7 mouse cellular contexts compared by ENCODE assay signal in the genomic region with DNA sequence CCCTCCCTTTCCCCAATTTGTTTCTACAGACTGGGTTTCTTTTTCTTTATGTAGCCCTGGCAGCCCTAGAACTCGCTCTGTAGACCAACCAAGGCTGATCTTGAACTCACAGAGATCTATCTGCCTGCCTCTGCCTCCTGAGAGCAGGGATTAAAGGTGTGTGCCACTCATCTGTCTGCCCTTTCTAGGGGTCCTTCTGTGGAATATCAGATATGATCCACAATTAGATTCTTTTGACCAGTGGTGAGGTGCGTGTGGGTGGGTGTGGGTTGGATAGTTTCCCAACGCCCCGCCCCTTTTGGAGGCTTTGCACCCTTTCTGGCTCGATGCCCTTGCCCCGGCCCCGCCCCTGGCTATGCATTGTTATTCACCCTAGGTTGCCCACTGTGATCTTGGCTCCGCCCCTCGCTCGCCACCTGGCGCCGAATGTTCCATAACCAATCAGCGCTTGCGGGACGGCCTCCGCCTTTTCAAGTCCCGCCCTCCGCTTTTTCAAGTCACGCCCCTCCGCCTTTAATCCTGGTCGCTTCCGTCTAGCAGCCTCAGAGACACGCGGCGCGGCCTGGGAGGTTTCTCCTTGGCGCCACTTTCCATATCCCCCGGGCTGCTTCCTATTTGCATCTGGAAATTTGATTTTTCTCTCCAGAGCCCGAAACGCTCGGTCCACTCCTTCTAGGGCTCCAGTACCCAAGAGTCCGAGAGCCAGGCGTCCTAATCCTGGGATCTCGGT. TPM values are rescaled to one million over a fixed set of nuclear protein-coding genes. Genes with fewer than 3 reads are reported as not detected.
DNase-seq lines count a peak whose midpoint lies in the region; ATAC-seq lines count a peak whose summit lies in the region.

A gene (plus strand): TSS at position 516 of the 730 bp plus-strand sequence.

- H3K4me3 ChIP-seq in intestine, embryonic 16.5 days (ENCODE audit: low read length): peak within 1 kb of the TSS; percentile 78
- peak within 1 kb of the TSS; percentile 57 for H3K4me3 ChIP-seq in midbrain, embryonic 11.5 days (ENCODE audit: low read depth, low read length)

- peak; percentile 83 to 88 for DNase-seq in adrenal gland, adult 18-20 months (ENCODE audit: low spot score in 2 of 2)
- peak; percentile 93 for DNase-seq in embryo, embryonic 11.5 days (ENCODE audit: low read depth, low spot score)
- peak; percentile 84 to 92 for DNase-seq in gastrocnemius, postnatal 4 days (ENCODE audit: low spot score in 2 of 2)
- DNase-seq in left cerebral cortex, postnatal 36 days (ENCODE audit: low spot score in 2 of 2): peak; percentile 28 to 37
- DNase-seq in midbrain, embryonic 11.5 days (ENCODE audit: low spot score, missing footprints): peak; percentile 98
- DNase-seq in skeletal muscle tissue, adult 2 months (ENCODE audit: low read depth, low spot score): peak; percentile 92

- WGBS in intestine, embryonic 16.5 days: 3% methylated on average over 34 of the region's 34 CpGs
- 2% methylated on average over 34 of the region's 34 CpGs for WGBS in midbrain, embryonic 11.5 days

- intact Hi-C loops in left cerebral cortex, postnatal 36 days (cut with DNase I): no loop called here

- H3K9ac ChIP-seq in intestine, embryonic 16.5 days (ENCODE audit: low read depth, low read length): peak within 1 kb of the TSS; percentile 82
- H3K9ac ChIP-seq in midbrain, embryonic 11.5 days (ENCODE audit: low read length): peak within 1 kb of the TSS; percentile 66

- peak within 1 kb of the TSS; percentile 97 for H3K4me2 ChIP-seq in intestine, embryonic 16.5 days (ENCODE audit: low read depth, low read length)
- peak within 1 kb of the TSS; percentile 98 for H3K4me2 ChIP-seq in midbrain, embryonic 11.5 days

- H3K36me3 ChIP-seq in intestine, embryonic 16.5 days (ENCODE audit: control insufficient read depth, insufficient read depth, low read length): no peaks in the 10 kb centered on the region
- no peaks in the 10 kb centered on the region for H3K36me3 ChIP-seq in midbrain, embryonic 11.5 days (ENCODE audit: control insufficient read depth, insufficient read depth, low read length)

- no peaks in the 10 kb centered on the region for H3K9me3 ChIP-seq in intestine, embryonic 16.5 days (ENCODE audit: control insufficient read depth, low read length)
- no peaks in the 10 kb centered on the region for H3K9me3 ChIP-seq in midbrain, embryonic 11.5 days (ENCODE audit: control insufficient read depth, low read length)

- peak within 1 kb of the TSS; percentile 68 for H3K27ac ChIP-seq in intestine, embryonic 16.5 days (ENCODE audit: low read length)
- no peak within 1 kb of the TSS for H3K27ac ChIP-seq in midbrain, embryonic 11.5 days (ENCODE audit: low read depth, low read length)

- peaks cover 25% of the 10 kb centered on the region; the same call in 1 of the 2 replicates for H3K4me1 ChIP-seq in intestine, embryonic 16.5 days (ENCODE audit: control insufficient read depth, insufficient read depth, low read length)
- H3K4me1 ChIP-seq in midbrain, embryonic 11.5 days (ENCODE audit: control insufficient read depth, insufficient read depth, low read length): peaks cover 27% of the 10 kb centered on the region

- peak; percentile 76 for ATAC-seq in intestine, embryonic 16.5 days
- ATAC-seq in midbrain, embryonic 11.5 days (ENCODE audit: low FRiP score): peak; percentile 94

- H3K27me3 ChIP-seq in intestine, embryonic 16.5 days (replicated peaks; ENCODE audit: control insufficient read depth, insufficient read depth, low read length): no peaks in the 10 kb centered on the region
- H3K27me3 ChIP-seq in midbrain, embryonic 11.5 days (ENCODE audit: control insufficient read depth, insufficient read depth, low read length): no peaks in the 10 kb centered on the region; the same call in 1 of the 2 replicates

RNA-seq across cellular contexts. Expression of the gene that starts here (rescaled TPM):
- total RNA-seq in adrenal gland, adult 18-20 months (2021): 100 to 1,000 TPM in 1 of 2 experiments, 10 to 100 TPM in 1; 89.3 to 253 TPM
- total RNA-seq in gastrocnemius, postnatal 4 days (2021): 10 to 100 TPM; 51.8 to 55.1 TPM
- 44.5 and 49.0 TPM in 2 replicates for polyA plus RNA-seq in intestine, embryonic 16.5 days (2015; fragmentation: Nextera tagmentation; extraction: Ambion mirVana)
- total RNA-seq in left cerebral cortex, postnatal 36 days (2021): 1 to 10 TPM; 3.7 to 7.6 TPM
- 20.7 and 23.2 TPM in 2 replicates for polyA plus RNA-seq in midbrain, embryonic 11.5 days (2014; fragmentation: Nextera tagmentation; extraction: Ambion mirVana)

Comparison
In these comparisons a context has a peak if more than half of its experiments do, and no peak if none do; other contexts are left out.
1. RNA of the gene that starts here (total RNA-seq): 89.3 to 253 TPM in adrenal gland, adult 18-20 months and 51.8 to 55.1 TPM in gastrocnemius, postnatal 4 days; 3.7 to 7.6 TPM in left cerebral cortex, postnatal 36 days; every median in the first group is over 4 times any median in the second.
2. DNase-seq: peak in every context shown above with its lines; median percentile 98 in midbrain, embryonic 11.5 days; 93 in embryo, embryonic 11.5 days; 92 in skeletal muscle tissue, adult 2 months; 88 in gastrocnemius, postnatal 4 days; 86 in adrenal gland, adult 18-20 months; 32 in left cerebral cortex, postnatal 36 days.